Mouse (Mus musculus): Measurements from ENCODE around the gene C130050O18Rik.
"Not testable (repeated sequence)": the region's sequence is repeated elsewhere in the genome, so short reads cannot be mapped to it uniquely, and the experiment has no call there.

Gene C130050O18Rik

GRCm38 (mm10) chr5:139380385-139381248 lies 24.5 kb upstream of the C130050O18Rik start:
- peak; percentile 98 for DNase-seq (ENCODE audit: low spot score)

- no peak for DNase-seq (ENCODE audit: low spot score)
These were observed 23.2 kb upstream of the C130050O18Rik start for GRCm38 (mm10) chr5:139381586-139382513.

- no peak for DNase-seq (ENCODE audit: low spot score)
These were observed 22.3 kb upstream of the C130050O18Rik start for GRCm38 (mm10) chr5:139382760-139383159.

GRCm38 (mm10) chr5:139383234-139383633 lies 21.8 kb upstream of the C130050O18Rik start:
- no peak for DNase-seq (ENCODE audit: low spot score)

GRCm38 (mm10) chr5:139384531-139384930 lies 20.5 kb upstream of the C130050O18Rik start:
- no peak for DNase-seq (ENCODE audit: low spot score)

GRCm38 (mm10) chr5:139386047-139386446 lies 19.0 kb upstream of the C130050O18Rik start:
- no peak for DNase-seq (ENCODE audit: low spot score)

- peak; percentile 73 for DNase-seq (ENCODE audit: low spot score)
These were observed 17.5 kb upstream of the C130050O18Rik start for GRCm38 (mm10) chr5:139387329-139388194.

GRCm38 (mm10) chr5:139388195-139388570 lies 16.9 kb upstream of the C130050O18Rik start:
- no peak for DNase-seq (ENCODE audit: low spot score)

- no peak for DNase-seq (ENCODE audit: low spot score)
These were observed 16.1 kb upstream of the C130050O18Rik start for GRCm38 (mm10) chr5:139388694-139389675.

GRCm38 (mm10) chr5:139389676-139390061 lies 15.4 kb upstream of the C130050O18Rik start:
- DNase-seq (ENCODE audit: low spot score) = no peak

GRCm38 (mm10) chr5:139390324-139391119 lies 14.6 kb upstream of the C130050O18Rik start:
- DNase-seq (ENCODE audit: low spot score) = not testable (repeated sequence)

GRCm38 (mm10) chr5:139391309-139391990 lies 13.6 kb upstream of the C130050O18Rik start:
- peak; percentile 70 for DNase-seq (ENCODE audit: low spot score)

GRCm38 (mm10) chr5:139392219-139393196 lies 12.6 kb upstream of the C130050O18Rik start:
- no peak for DNase-seq (ENCODE audit: low spot score)

- no peak for DNase-seq (ENCODE audit: low spot score)
These were observed 11.9 kb upstream of the C130050O18Rik start for GRCm38 (mm10) chr5:139393197-139393588.

GRCm38 (mm10) chr5:139394399-139394798 lies 10.7 kb upstream of the C130050O18Rik start:
- DNase-seq (ENCODE audit: low spot score) = no peak

- no peak for DNase-seq (ENCODE audit: low spot score)
These were observed 9.6 kb upstream of the C130050O18Rik start for GRCm38 (mm10) chr5:139395528-139395927.

- DNase-seq (ENCODE audit: low spot score) = no peak
These were observed 7.6 kb upstream of the C130050O18Rik start for GRCm38 (mm10) chr5:139397359-139397916.
